In genomic region chr1:135262329-135262728, GRCm38 (mm10) we compare ENCODE assay signal across 19 mouse cellular contexts. TPM values are rescaled to one million over a fixed set of nuclear protein-coding genes. Genes with fewer than 3 reads are reported as not detected.
"Had no signal": no experiment of that assay in that cellular context is flagged by ENCODE, and none has a peak within 500 bp of the region (broad histone marks: within the 10 kb centered on the region; RNA-seq: fewer than 3 reads in every experiment).

No protein-coding gene starts in this region.

- DNase-seq: kidney, adult 2 months; kidney, postnatal 10 days; kidney, postnatal 4 days; left cerebral cortex, postnatal 4 days; lung, adult 18-20 months; lung, postnatal 36 days; thymus, postnatal 36 days had no signal

- H3K27ac ChIP-seq: limb, embryonic 12.5 days; limb, embryonic 15.5 days; liver, embryonic 12.5 days; liver, embryonic 15.5 days; midbrain, embryonic 10.5 days had no signal

- H3K27me3 ChIP-seq: limb, embryonic 12.5 days; limb, embryonic 15.5 days; lung, embryonic 15.5 days had no signal

- H3K9me3 ChIP-seq: limb, embryonic 12.5 days; limb, embryonic 15.5 days; liver, embryonic 12.5 days; liver, embryonic 15.5 days; lung, embryonic 15.5 days; megakaryocyte, embryonic 14.5 days; midbrain, embryonic 10.5 days had no signal

- H3K9ac ChIP-seq: limb, embryonic 12.5 days; limb, embryonic 15.5 days; liver, embryonic 12.5 days; liver, embryonic 15.5 days; lung, embryonic 15.5 days had no signal

- H3K4me3 ChIP-seq: limb, embryonic 12.5 days; limb, embryonic 15.5 days; liver, embryonic 12.5 days; liver, embryonic 15.5 days; lung, embryonic 15.5 days; megakaryocyte, embryonic 14.5 days; midbrain, embryonic 10.5 days had no signal

- ATAC-seq: intestine, embryonic 16.5 days; liver, embryonic 12.5 days; midbrain, embryonic 16.5 days had no signal

- H3K4me2 ChIP-seq: limb, embryonic 12.5 days; limb, embryonic 15.5 days; liver, embryonic 12.5 days; liver, embryonic 15.5 days; lung, embryonic 15.5 days had no signal

RNA-seq across cellular contexts. Expression of gene Elf3, which starts 4.0 kb away (rescaled TPM):
- total RNA-seq: layer of hippocampus, adult 18-20 months; layer of hippocampus, postnatal 14 days; left cerebral cortex, postnatal 14 days had no signal
